Mouse (Mus musculus): Measurements from ENCODE around the gene Plch1.

Plch1 gene

GRCm38 (mm10) chr3:63899309-63899695, at the start of gene Plch1:
Gene Plch1 (minus strand): TSS chr3:63899472.
- peak; percentile 29 for DNase-seq

GRCm38 (mm10) chr3:63941204-63941850, 42.1 kb upstream of the Plch1 start:
- peak; percentile 28 for DNase-seq

- DNase-seq: no peak
Measured at GRCm38 (mm10) chr3:63938928-63939327, 39.7 kb upstream of the Plch1 start.

GRCm38 (mm10) chr3:63928878-63929859, 29.9 kb upstream of the Plch1 start, which contains the start of gene E130311K13Rik:
Gene E130311K13Rik (minus strand): TSS chr3:63929472.
- DNase-seq: peak; percentile 89

GRCm38 (mm10) chr3:63919634-63920033, 20.4 kb upstream of the Plch1 start:
- DNase-seq: no peak

GRCm38 (mm10) chr3:63910301-63910700, 11.0 kb upstream of the Plch1 start:
- DNase-seq: no peak

- DNase-seq: no peak
Measured at GRCm38 (mm10) chr3:63905241-63905640, 6.0 kb upstream of the Plch1 start.

- DNase-seq: no peak
Measured at GRCm38 (mm10) chr3:63904157-63904556, 4.9 kb upstream of the Plch1 start.

- DNase-seq: peak; percentile 8
Measured at GRCm38 (mm10) chr3:63900021-63900571, 824 bp upstream of the Plch1 start.

- DNase-seq: peak; percentile 79
Measured at GRCm38 (mm10) chr3:63898581-63899308, 527 bp downstream of the Plch1 start.

- DNase-seq: no peak
Measured at GRCm38 (mm10) chr3:63897177-63897576, 2.1 kb downstream of the Plch1 start.

GRCm38 (mm10) chr3:63896303-63896702, 3.0 kb downstream of the Plch1 start:
- DNase-seq: no peak

GRCm38 (mm10) chr3:63895786-63896185, 3.5 kb downstream of the Plch1 start:
- DNase-seq: no peak

- no peak for DNase-seq
Measured at GRCm38 (mm10) chr3:63893677-63894076, 5.6 kb downstream of the Plch1 start.

- no peak for DNase-seq
Measured at GRCm38 (mm10) chr3:63892154-63892553, 7.1 kb downstream of the Plch1 start.

- no peak for DNase-seq
Measured at GRCm38 (mm10) chr3:63881065-63881464, 18.2 kb downstream of the Plch1 start.

GRCm38 (mm10) chr3:63878995-63879666, 20.1 kb downstream of the Plch1 start:
- no peak for DNase-seq

- DNase-seq: no peak
Measured at GRCm38 (mm10) chr3:63872818-63873217, 26.5 kb downstream of the Plch1 start.

GRCm38 (mm10) chr3:63871249-63871648, 28.0 kb downstream of the Plch1 start:
- DNase-seq: no peak

GRCm38 (mm10) chr3:63868285-63868684, 31.0 kb downstream of the Plch1 start:
- peak; percentile 23 for DNase-seq

GRCm38 (mm10) chr3:63865069-63865468, 34.2 kb downstream of the Plch1 start:
- no peak for DNase-seq

GRCm38 (mm10) chr3:63862716-63863115, 36.6 kb downstream of the Plch1 start:
- DNase-seq: no peak

All from right cerebral cortex, postnatal 25 days (tissue).